Mouse (Mus musculus) brain, embryonic 14.5 days (tissue): ENCODE measurements at regions not wholly inside any gene's neighbourhood (a gene's known extent, or its start where the extent isn't known, plus 50 kb on each side); places are given as distances from the start of the nearest gene placed in this dataset.

Experiments used
- CTCF ChIP-seq: fragments of 200-500 bp; IDR thresholded peaks from 2 replicates; pipeline ENCODE4 v1.5.1; 2012; ENCODE audit warnings: inconsistent platforms, mild to moderate bottlenecking, moderate library complexity, borderline replicate concordance; ENCODE audit not compliant: insufficient read depth, insufficient read length; ENCODE audit errors: extremely low read depth
- POLR2A ChIP-seq: fragments of 200-500 bp; IDR thresholded peaks from 2 replicates; pipeline ENCODE4 v1.6.1; 2012; ENCODE audit warnings: mild to moderate bottlenecking, inconsistent platforms, borderline replicate concordance; ENCODE audit not compliant: poor library complexity, insufficient read depth, insufficient read length, severe bottlenecking; ENCODE audit errors: extremely low read depth

- TF ChIP-seq POLR2A = no peak
- no peak for TF ChIP-seq CTCF
Observed at GRCm38 (mm10) chr13:53543291-53543690, 70.4 kb upstream of the Msx2 start.
